Mouse (Mus musculus): ENCODE data around the gene Irak3. TPM values are rescaled to one million over a fixed set of nuclear protein-coding genes. Genes with fewer than 3 reads are reported as not detected.

The Irak3 gene
- polyA plus RNA-seq, 2 experiments, result 1.9 to 3.2 TPM

DNA sequence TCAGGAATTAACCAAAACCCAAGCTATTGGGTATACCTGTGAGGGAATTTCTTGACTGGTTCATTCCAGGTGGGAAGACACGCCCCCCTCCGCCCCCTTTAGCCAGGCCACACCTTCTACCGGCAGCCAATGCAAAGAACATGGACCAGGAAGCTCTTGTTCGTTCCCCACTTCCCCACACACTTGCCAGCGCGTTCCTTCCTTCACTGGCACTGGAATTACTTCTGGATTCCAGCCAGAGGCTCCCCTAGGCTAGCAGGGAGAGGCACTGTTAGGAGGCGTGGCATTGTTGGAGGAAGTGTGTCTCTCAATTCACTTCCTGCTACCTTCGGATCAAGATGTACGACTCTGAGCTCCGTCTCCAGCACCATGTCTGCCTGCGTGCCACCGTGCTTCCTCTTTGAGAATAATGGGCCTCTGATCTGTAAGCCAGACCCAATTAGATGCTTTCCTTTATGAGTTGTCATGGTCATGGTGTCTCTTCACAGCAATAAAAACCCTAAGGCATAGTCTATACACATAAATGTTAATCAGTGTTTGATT, 65.8 kb downstream of the Irak3 start:
- Histone ChIP-seq H3K36me3 (ENCODE audit: control insufficient read depth, insufficient read depth, low read length) (no peaks in the 10 kb centered on the region), H3K9ac (ENCODE audit: low read depth, low read length, severe bottlenecking) (no peak overlapping the region), H3K27ac (replicated peaks; ENCODE audit: low read depth, low read length) (no peak overlapping the region), H3K27me3 (ENCODE audit: control insufficient read depth, insufficient read depth, low read length) (no peaks in the 10 kb centered on the region), H3K4me2 (replicated peaks; ENCODE audit: low read depth, low read length, severe bottlenecking) (no peak overlapping the region), H3K4me1 (ENCODE audit: control insufficient read depth, insufficient read depth, low read length) (peaks cover 8% of the 10 kb centered on the region), H3K9me3 (ENCODE audit: control insufficient read depth, low read length) (no peaks in the 10 kb centered on the region), H3K4me3 (replicated peaks; ENCODE audit: low read length) (no peak overlapping the region)
- TF ChIP-seq POLR2A (IDR thresholded peaks at IDR 0.05; ENCODE audit: borderline replicate concordance, extremely low read depth, insufficient read depth, insufficient read length), result no peak
- ATAC-seq (ENCODE audit: low FRiP score, low read depth) (no peak), DNase-seq (ENCODE audit: low spot score) (no peak)
- 86% methylated on average over 12 of the region's 12 CpGs for WGBS

GRCm38 (mm10) chr10:120133697-120134096, 68.2 kb downstream of the Irak3 start:
- no peaks in the 10 kb centered on the region for H3K9me3 ChIP-seq (ENCODE audit: control insufficient read depth, low read length)
- H3K36me3 ChIP-seq (ENCODE audit: control insufficient read depth, insufficient read depth, low read length), result no peaks in the 10 kb centered on the region
- no peak for TF ChIP-seq POLR2A (IDR thresholded peaks at IDR 0.05; ENCODE audit: borderline replicate concordance, extremely low read depth, insufficient read depth, insufficient read length)
- no peak overlapping the region for H3K4me3 ChIP-seq (replicated peaks; ENCODE audit: low read length)
- DNase-seq (ENCODE audit: low spot score) (no peak), ATAC-seq (ENCODE audit: low FRiP score, low read depth) (no peak)
- no peak overlapping the region for H3K9ac ChIP-seq (ENCODE audit: low read depth, low read length, severe bottlenecking)
- no peaks in the 10 kb centered on the region for H3K27me3 ChIP-seq (ENCODE audit: control insufficient read depth, insufficient read depth, low read length)
- H3K27ac ChIP-seq (replicated peaks; ENCODE audit: low read depth, low read length), result no peak overlapping the region
- WGBS, result 22% methylated on average over 11 of the region's 11 CpGs
- H3K4me1 ChIP-seq (ENCODE audit: control insufficient read depth, insufficient read depth, low read length), result peaks cover 8% of the 10 kb centered on the region
- H3K4me2 ChIP-seq (replicated peaks; ENCODE audit: low read depth, low read length, severe bottlenecking), result no peak overlapping the region

DNA sequence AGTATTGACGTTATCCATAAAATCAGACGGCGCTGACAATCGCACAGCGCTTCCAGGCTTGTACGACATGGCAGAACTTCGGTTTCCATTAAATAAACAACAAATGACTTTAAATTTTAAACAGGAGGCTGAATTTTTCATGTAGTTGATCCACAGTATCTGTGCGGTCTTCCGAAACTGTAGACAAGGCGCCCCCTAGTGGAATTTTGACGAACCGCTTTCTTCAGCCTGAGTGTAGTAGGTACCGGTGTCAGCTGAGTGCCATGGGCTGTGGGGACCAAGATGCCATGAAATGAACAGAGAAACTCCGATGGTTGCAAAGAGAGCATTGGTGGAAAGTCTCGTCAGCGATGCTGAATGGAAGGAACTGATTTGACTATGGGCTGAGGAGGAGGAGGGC, 71.3 kb downstream of the Irak3 start:
- Histone ChIP-seq H3K36me3 (ENCODE audit: control insufficient read depth, insufficient read depth, low read length) (no peaks in the 10 kb centered on the region), H3K27me3 (ENCODE audit: control insufficient read depth, insufficient read depth, low read length) (no peaks in the 10 kb centered on the region), H3K9ac (ENCODE audit: low read depth, low read length, severe bottlenecking) (no peak overlapping the region), H3K4me3 (replicated peaks; ENCODE audit: low read length) (no peak overlapping the region), H3K4me1 (ENCODE audit: control insufficient read depth, insufficient read depth, low read length) (peaks cover 8% of the 10 kb centered on the region), H3K27ac (replicated peaks; ENCODE audit: low read depth, low read length) (no peak overlapping the region), H3K9me3 (ENCODE audit: control insufficient read depth, low read length) (no peaks in the 10 kb centered on the region), H3K4me2 (replicated peaks; ENCODE audit: low read depth, low read length, severe bottlenecking) (no peak overlapping the region)
- peak; percentile 6 for DNase-seq (ENCODE audit: low spot score)
- WGBS, result 65% methylated on average over 16 of the region's 16 CpGs
- ATAC-seq (ENCODE audit: low FRiP score, low read depth), result no peak
- TF ChIP-seq POLR2A (IDR thresholded peaks at IDR 0.05; ENCODE audit: borderline replicate concordance, extremely low read depth, insufficient read depth, insufficient read length), result no peak

- Histone ChIP-seq H3K36me3 (ENCODE audit: control insufficient read depth, insufficient read depth, low read length) (no peaks in the 10 kb centered on the region), H3K27me3 (ENCODE audit: control insufficient read depth, insufficient read depth, low read length) (no peaks in the 10 kb centered on the region), H3K4me2 (replicated peaks; ENCODE audit: low read depth, low read length, severe bottlenecking) (no peak overlapping the region), H3K4me3 (replicated peaks; ENCODE audit: low read length) (no peak overlapping the region), H3K9ac (ENCODE audit: low read depth, low read length, severe bottlenecking) (no peak overlapping the region), H3K4me1 (ENCODE audit: control insufficient read depth, insufficient read depth, low read length) (peaks cover under 1% of the 10 kb centered on the region; the same call in 1 of the 2 replicates), H3K9me3 (ENCODE audit: control insufficient read depth, low read length) (no peaks in the 10 kb centered on the region), H3K27ac (replicated peaks; ENCODE audit: low read depth, low read length) (no peak overlapping the region)
- 31% methylated on average over 13 of the region's 13 CpGs for whole genome bisulfite sequencing
- DNase-seq (ENCODE audit: low spot score) (no peak), ATAC-seq (ENCODE audit: low FRiP score, low read depth) (no peak)
- no peak for TF ChIP-seq POLR2A (IDR thresholded peaks at IDR 0.05; ENCODE audit: borderline replicate concordance, extremely low read depth, insufficient read depth, insufficient read length)
Observed at GRCm38 (mm10) chr10:120128601-120129277, 73.2 kb downstream of the Irak3 start.

- ATAC-seq (ENCODE audit: low FRiP score, low read depth) (no peak), DNase-seq (ENCODE audit: low spot score) (no peak)
- Histone ChIP-seq H3K27me3 (ENCODE audit: control insufficient read depth, insufficient read depth, low read length) (no peaks in the 10 kb centered on the region), H3K36me3 (ENCODE audit: control insufficient read depth, insufficient read depth, low read length) (no peaks in the 10 kb centered on the region), H3K9me3 (ENCODE audit: control insufficient read depth, low read length) (no peaks in the 10 kb centered on the region), H3K4me1 (ENCODE audit: control insufficient read depth, insufficient read depth, low read length) (no peaks in the 10 kb centered on the region), H3K9ac (ENCODE audit: low read depth, low read length, severe bottlenecking) (no peak overlapping the region), H3K4me3 (replicated peaks; ENCODE audit: low read length) (no peak overlapping the region), H3K27ac (replicated peaks; ENCODE audit: low read depth, low read length) (no peak overlapping the region), H3K4me2 (replicated peaks; ENCODE audit: low read depth, low read length, severe bottlenecking) (no peak overlapping the region)
- WGBS, result 68% methylated on average over 10 of the region's 10 CpGs
- TF ChIP-seq POLR2A (IDR thresholded peaks at IDR 0.05; ENCODE audit: borderline replicate concordance, extremely low read depth, insufficient read depth, insufficient read length), result no peak
Observed at GRCm38 (mm10) chr10:120125465-120125857, 76.5 kb downstream of the Irak3 start.
